Comparison of ENCODE assay signal across 16 mouse cellular contexts in the genomic region with DNA sequence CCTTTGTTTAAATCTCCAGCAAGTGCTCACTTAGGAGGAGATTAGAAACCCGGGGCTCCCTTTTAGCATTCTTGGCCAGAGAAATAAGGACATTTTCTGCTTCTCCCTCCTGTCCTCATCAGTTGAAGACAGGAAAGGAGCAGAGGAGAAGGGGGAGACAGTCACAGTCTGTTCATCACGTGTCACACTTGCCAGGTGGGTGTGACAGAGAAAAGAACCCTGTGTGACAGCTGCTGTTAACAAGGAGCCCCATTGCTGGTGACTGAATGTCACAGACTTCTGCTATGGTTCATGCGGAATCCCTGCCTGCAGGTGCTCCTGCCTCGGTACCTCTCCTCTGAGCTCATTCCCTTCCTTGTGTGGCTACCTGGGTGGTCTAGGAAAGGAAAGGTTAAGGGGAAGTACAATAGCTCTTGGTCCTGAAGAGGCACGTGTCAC. TPM values are rescaled to one million over a fixed set of nuclear protein-coding genes. Genes with fewer than 3 reads are reported as not detected.
DNase-seq lines count a peak whose midpoint lies in the region; ATAC-seq and TF ChIP-seq lines count a peak whose summit lies in the region.
"Had no signal": no experiment of that assay in that cellular context is flagged by ENCODE, and none has a peak within 500 bp of the region (broad histone marks: within the 10 kb centered on the region; RNA-seq: fewer than 3 reads in every experiment).

No protein-coding gene starts in this region.

- H3K4me1 ChIP-seq in cerebellum, adult 2 months (ENCODE audit: control insufficient read depth, insufficient read depth, low read length), result peaks cover 29% of the 10 kb centered on the region
- no peaks in the 10 kb centered on the region for H3K4me1 ChIP-seq in lung, adult 2 months (ENCODE audit: control insufficient read depth, insufficient read depth, low read length)
- H3K4me1 ChIP-seq in stomach, embryonic 16.5 days (ENCODE audit: control insufficient read depth, insufficient read depth, low read length), result peaks cover 4% of the 10 kb centered on the region; the same call in 1 of the 2 replicates
- no peaks in the 10 kb centered on the region for H3K4me1 ChIP-seq in forebrain, embryonic 12.5 days
- H3K4me1 ChIP-seq: neural tube, embryonic 15.5 days had no signal

- H3K9ac ChIP-seq in stomach, embryonic 16.5 days (ENCODE audit: low read length), result peak overlapping the region; percentile 11
- no peak overlapping the region for H3K9ac ChIP-seq in forebrain, embryonic 12.5 days
- H3K9ac ChIP-seq: neural tube, embryonic 15.5 days had no signal

- no peak overlapping the region for H3K4me3 ChIP-seq in cerebellum, adult 2 months (replicated peaks; ENCODE audit: insufficient read depth, low read depth, low read length)
- no peak overlapping the region for H3K4me3 ChIP-seq in C2C12 (ENCODE audit: insufficient read depth, poor library complexity, severe bottlenecking)
- no peak overlapping the region for H3K4me3 ChIP-seq in lung, adult 2 months (replicated peaks; ENCODE audit: extremely low read depth, low read depth, low read length)
- no peak overlapping the region for H3K4me3 ChIP-seq in stomach, embryonic 16.5 days (replicated peaks; ENCODE audit: low read length)
- H3K4me3 ChIP-seq in forebrain, embryonic 12.5 days (replicated peaks), result no peak overlapping the region
- H3K4me3 ChIP-seq: erythroblast, embryonic 14.5 days; heart, adult 2 months; neural tube, embryonic 15.5 days had no signal

- no peak for TF ChIP-seq POLR2A in cerebellum, adult 2 months (IDR thresholded peaks at IDR 0.05; ENCODE audit: borderline replicate concordance, insufficient read depth, low read length)
- no peak for TF ChIP-seq POLR2A in lung, adult 2 months (IDR thresholded peaks at IDR 0.05; ENCODE audit: borderline replicate concordance, extremely low read depth, low read depth, low read length)

- no peaks in the 10 kb centered on the region for H3K9me3 ChIP-seq in stomach, embryonic 16.5 days (replicated peaks; ENCODE audit: control insufficient read depth, low read length)
- no peaks in the 10 kb centered on the region for H3K9me3 ChIP-seq in forebrain, embryonic 12.5 days
- H3K9me3 ChIP-seq: neural tube, embryonic 15.5 days had no signal

- peak; percentile 57 for DNase-seq in cerebellum, adult 11-12 months
- DNase-seq in cerebellum, adult 2 months, result no peak
- DNase-seq in lung, adult 2 months, result peak; percentile 59
- no peak for DNase-seq in right cerebral cortex, postnatal 14 days
- no peak for DNase-seq in urinary bladder, postnatal 25 days (ENCODE audit: low spot score)
- DNase-seq: cerebellum, postnatal 36 days; heart, adult 2 months; heart, postnatal 14 days; kidney, postnatal 10 days had no signal

- H3K79me2 ChIP-seq in C2C12 (ENCODE audit: control insufficient read depth, insufficient read depth), result no peaks in the 10 kb centered on the region

- 38% methylated on average over 5 of the region's 5 CpGs for WGBS in cerebellum, adult 2 months
- 39% methylated on average over 5 of the region's 5 CpGs for WGBS in lung, adult 2 months
- 24% methylated on average over 5 of the region's 5 CpGs for WGBS in stomach, embryonic 16.5 days
- WGBS in forebrain, embryonic 12.5 days, result 48% methylated on average over 5 of the region's 5 CpGs

- no peaks in the 10 kb centered on the region for H3K79me3 ChIP-seq in C2C12 (ENCODE audit: low read depth)

- no peak for TF ChIP-seq CTCF in cerebellum, adult 2 months (IDR thresholded peaks at IDR 0.05; ENCODE audit: borderline replicate concordance, insufficient read depth, low read depth, low read length)
- no peak for TF ChIP-seq CTCF in C2C12 (IDR thresholded peaks at IDR 0.05; ENCODE audit: control insufficient read depth, insufficient read depth, insufficient read length)
- TF ChIP-seq CTCF in lung, adult 2 months (IDR thresholded peaks at IDR 0.05; ENCODE audit: insufficient read depth, low read length), result no peak

- no peaks in the 10 kb centered on the region for H3K36me3 ChIP-seq in C2C12 (ENCODE audit: control insufficient read depth, insufficient read depth)
- no peaks in the 10 kb centered on the region for H3K36me3 ChIP-seq in stomach, embryonic 16.5 days (ENCODE audit: control insufficient read depth, insufficient read depth, low read length)
- H3K36me3 ChIP-seq in forebrain, embryonic 12.5 days (replicated peaks), result no peaks in the 10 kb centered on the region
- H3K36me3 ChIP-seq: neural tube, embryonic 15.5 days had no signal

- 0 out of 2 replicates have a peak overlapping the region, but pooled peaks have one; percentile 8 for H3K4me2 ChIP-seq in stomach, embryonic 16.5 days (ENCODE audit: low read depth, low read length)
- no peak overlapping the region for H3K4me2 ChIP-seq in forebrain, embryonic 12.5 days
- H3K4me2 ChIP-seq: neural tube, embryonic 15.5 days had no signal

- no peaks in the 10 kb centered on the region for H3K27me3 ChIP-seq in cerebellum, adult 2 months (ENCODE audit: control insufficient read depth, insufficient read depth, low read length)
- H3K27me3 ChIP-seq in C2C12 (ENCODE audit: control insufficient read depth, insufficient read depth, insufficient read length), result no peaks in the 10 kb centered on the region
- H3K27me3 ChIP-seq in stomach, embryonic 16.5 days (ENCODE audit: control insufficient read depth, insufficient read depth, low read length), result no peaks in the 10 kb centered on the region
- H3K27me3 ChIP-seq in forebrain, embryonic 12.5 days, result no peaks in the 10 kb centered on the region
- H3K27me3 ChIP-seq: neural tube, embryonic 15.5 days had no signal

- ATAC-seq in stomach, embryonic 16.5 days (ENCODE audit: insufficient read depth, low FRiP score), result no peak
- no peak for ATAC-seq in forebrain, embryonic 12.5 days (ENCODE audit: low FRiP score)
- ATAC-seq: hindbrain, postnatal 0 days; midbrain, embryonic 16.5 days had no signal

- H3K27ac ChIP-seq in cerebellum, adult 2 months (ENCODE audit: insufficient read depth, low read length), result no peak overlapping the region
- H3K27ac ChIP-seq in stomach, embryonic 16.5 days (ENCODE audit: low read length), result peak overlapping the region; percentile 83
- H3K27ac ChIP-seq in forebrain, embryonic 12.5 days, result no peak overlapping the region
- H3K27ac ChIP-seq: heart, adult 2 months; hindbrain, postnatal 0 days; neural tube, embryonic 15.5 days had no signal

- no peak overlapping the region for H3ac ChIP-seq in C2C12 (ENCODE audit: control insufficient read depth, insufficient read length, low read depth)

TF ChIP-seq in C2C12, 6 proteins besides CTCF, POLR2A, EP300 and RAD21:
- TF ChIP-seq MAX (IDR thresholded peaks at IDR 0.05), result no peak
- TF ChIP-seq USF1 (IDR thresholded peaks at IDR 0.05; ENCODE audit: low read depth), result peak; percentile 69
- TF ChIP-seq MYOD1 (IDR thresholded peaks at IDR 0.05; ENCODE audit: control insufficient read depth, insufficient read length, low read depth), result peak; percentile 49
- no peak for TF ChIP-seq FOSL1 (IDR thresholded peaks at IDR 0.05; ENCODE audit: insufficient read depth, low read length, poor library complexity, severe bottlenecking)
- TF ChIP-seq CEBPB (IDR thresholded peaks at IDR 0.05; ENCODE audit: low read depth), result no peak

RNA-seq across cellular contexts. Expression of gene Chka, which starts 11.3 kb away (rescaled TPM):
- 118 and 132 TPM in 2 replicates for polyA plus RNA-seq in cerebellum, adult 2 months (2012; rRNA removed)
- polyA plus RNA-seq in C2C12 (2012; fragmentation: generic; extraction: Trizol), result 30.9 TPM
- polyA plus RNA-seq in lung, adult 2 months (2012; rRNA removed), result 75.9 and 81.6 TPM in 2 replicates
- 42.2 and 44.4 TPM in 2 replicates for polyA plus RNA-seq in stomach, embryonic 16.5 days (2015; fragmentation: Nextera tagmentation; extraction: Ambion mirVana)
- 63.5 and 69.6 TPM in 2 replicates for polyA plus RNA-seq in forebrain, embryonic 12.5 days (2016; fragmentation: Nextera tagmentation; extraction: Ambion mirVana)

Comparison
In these comparisons a context has a peak if more than half of its experiments do, and no peak if none do; other contexts are left out.
1. DNase-seq: peak in cerebellum, adult 11-12 months (single experiment) and lung, adult 2 months (single experiment); none in cerebellum, adult 2 months (0 of 2), right cerebral cortex, postnatal 14 days (single experiment) and urinary bladder, postnatal 25 days (single experiment).